Mouse (Mus musculus) testis, adult 2 months (tissue): ENCODE results near the gene Slc34a3. TPM values are rescaled to one million over a fixed set of nuclear protein-coding genes. Genes with fewer than 3 reads are reported as not detected.
A peak's percentile ranks its signal among the peaks of the same experiment; 100 is the strongest.

ENCODE experiments used
- H3K27ac ChIP-seq: fragments of 200-500 bp; 2 replicates; pipeline ENCODE4 v1.5.1; 2012; ENCODE audit warnings: low read depth, low read length; ENCODE audit not compliant: control insufficient read depth, insufficient read depth
- H3K27me3 ChIP-seq: fragments of 200-500 bp; 2 replicates; pipeline ENCODE4 v1.6.1; 2012; ENCODE audit warnings: mild to moderate bottlenecking, low read length, moderate library complexity; ENCODE audit not compliant: control insufficient read depth, insufficient read depth
- H3K36me3 ChIP-seq: fragments of 200-500 bp; 2 replicates; pipeline ENCODE4 v1.6.1; 2012; ENCODE audit warnings: mild to moderate bottlenecking, low read length; ENCODE audit not compliant: control insufficient read depth, insufficient read depth
- H3K4me1 ChIP-seq: fragments of 200-500 bp; 2 replicates; pipeline ENCODE4 v1.6.1; 2012; ENCODE audit warnings: low read length; ENCODE audit not compliant: control insufficient read depth, insufficient read depth
- H3K4me3 ChIP-seq: fragments of 200-500 bp; 2 replicates; pipeline ENCODE4 v1.5.1; 2012; ENCODE audit warnings: low read depth, mild to moderate bottlenecking, low read length, moderate library complexity, mixed read lengths; ENCODE audit not compliant: control insufficient read depth
- CTCF ChIP-seq: fragments of 200-500 bp; IDR thresholded peaks from 2 replicates; pipeline ENCODE4 v1.5.1; 2012; ENCODE audit warnings: low read depth, mild to moderate bottlenecking, inconsistent platforms, low read length, moderate library complexity; ENCODE audit not compliant: control insufficient read depth, insufficient read depth, insufficient replicate concordance
- POLR2A ChIP-seq: fragments of 200-500 bp; IDR thresholded peaks from 2 replicates; pipeline ENCODE4 v1.6.1; 2012; ENCODE audit warnings: low read depth, mild to moderate bottlenecking, inconsistent platforms, low read length, moderate library complexity; ENCODE audit not compliant: control insufficient read depth
- polyA plus RNA-seq: library from polyadenylated mRNA; depleted of rRNA; stranded (reverse); fragments of >200 nt; gene quantifications from 2 replicates; pipeline ENCODE4 v1.2.3, GENCODE M21; 2012

The Slc34a3 gene
- polyA plus RNA-seq, 1 experiment, result 0.48 TPM

DNA sequence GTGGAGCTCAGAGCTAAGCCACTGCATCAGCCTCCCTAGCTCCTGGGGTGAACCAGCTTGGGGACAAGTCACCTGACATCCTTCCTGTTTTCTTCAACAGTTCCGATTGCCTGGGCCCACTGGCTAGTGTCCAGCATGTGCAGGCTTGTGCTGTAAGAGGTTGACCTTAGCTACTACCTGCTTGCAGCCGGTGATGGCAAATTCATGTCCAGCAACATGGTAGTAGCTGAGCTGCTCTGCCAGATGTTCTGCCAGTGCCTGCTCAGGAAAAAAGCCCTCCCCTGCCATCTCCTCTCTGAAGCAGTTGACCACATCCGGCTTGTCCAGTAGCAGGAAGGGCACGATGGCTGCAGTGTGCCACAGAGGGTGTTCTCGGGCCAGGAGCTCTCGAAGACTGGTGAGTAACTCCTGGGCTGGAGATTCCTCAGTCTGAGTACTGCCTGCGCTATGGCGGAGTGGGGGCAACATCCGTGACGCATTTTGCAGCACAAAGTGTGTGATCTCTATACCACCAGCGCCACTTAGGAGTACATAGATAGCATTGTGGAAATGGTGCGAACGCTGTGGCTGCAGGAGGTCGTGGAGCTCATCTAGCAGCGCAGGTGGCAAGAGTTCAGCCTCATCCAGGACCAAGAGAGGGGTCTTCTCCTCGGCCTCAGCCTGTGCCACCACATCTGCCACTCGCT is 39.5 kb downstream of the Slc34a3 start:
- Histone ChIP-seq H3K27ac (no peak overlapping the region), H3K4me3 (no peak overlapping the region)

DNA sequence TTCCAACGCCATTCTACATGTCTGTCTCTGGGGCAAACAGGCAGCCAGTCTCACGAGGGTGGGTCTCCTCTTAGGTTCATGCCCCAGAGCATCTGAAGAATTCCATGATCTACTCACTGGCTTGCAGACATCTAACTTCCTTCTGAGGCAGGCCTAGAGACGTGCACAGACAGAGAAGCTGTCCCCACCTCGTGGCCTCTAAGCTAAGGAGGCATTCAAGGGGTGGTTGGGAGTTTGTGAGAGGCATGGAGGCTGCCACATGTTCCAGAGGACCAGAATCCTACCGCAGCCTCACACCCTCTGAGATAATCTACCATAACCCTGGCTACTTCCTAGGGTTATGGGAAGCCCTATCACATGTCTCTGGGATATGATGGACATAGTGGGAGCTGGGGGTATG is 40.2 kb downstream of the Slc34a3 start:
- Histone ChIP-seq H3K27ac (no peak overlapping the region), H3K4me1 (peaks cover 4% of the 10 kb centered on the region; the same call in 1 of the 2 replicates), H3K4me3 (no peak overlapping the region), H3K36me3 (no peaks in the 10 kb centered on the region), H3K27me3 (no peaks in the 10 kb centered on the region)
- no peak for TF ChIP-seq POLR2A
- no peak for TF ChIP-seq CTCF

More for the DNA sequence above, 39.5 kb downstream of the Slc34a3 start:
- no peaks in the 10 kb centered on the region for H3K27me3 ChIP-seq
- H3K36me3 ChIP-seq, result no peaks in the 10 kb centered on the region
- TF ChIP-seq POLR2A (no peak), CTCF (no peak)
- peaks cover 4% of the 10 kb centered on the region; the same call in 1 of the 2 replicates for H3K4me1 ChIP-seq

DNA sequence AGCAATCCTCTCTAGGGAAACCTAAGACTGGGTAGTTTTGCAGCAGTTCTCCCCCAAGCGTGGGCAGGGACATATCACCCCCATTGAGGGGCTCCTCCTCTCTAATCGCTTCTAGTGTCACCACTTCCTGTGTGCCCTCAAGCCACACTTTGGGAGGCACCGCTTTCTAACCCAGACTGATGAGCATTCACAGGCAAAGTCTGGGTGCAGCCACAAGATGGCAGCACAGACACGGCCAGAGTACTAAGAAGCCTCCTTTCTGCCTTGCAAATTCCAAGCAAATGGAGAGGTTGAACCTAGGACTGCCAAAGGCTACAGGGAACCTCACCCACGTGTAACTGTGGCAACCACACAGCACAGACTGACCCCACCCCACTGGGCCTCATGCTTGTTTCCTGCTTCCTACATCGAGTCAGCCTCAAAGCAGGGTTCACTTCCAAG is 40.8 kb downstream of the Slc34a3 start:
- Histone ChIP-seq H3K27ac (no peak overlapping the region), H3K36me3 (no peaks in the 10 kb centered on the region), H3K4me1 (peaks cover 4% of the 10 kb centered on the region; the same call in 1 of the 2 replicates), H3K27me3 (no peaks in the 10 kb centered on the region), H3K4me3 (no peak overlapping the region)
- TF ChIP-seq POLR2A (no peak), CTCF (peak; percentile 78; the same call in 1 of the 2 replicates)

DNA sequence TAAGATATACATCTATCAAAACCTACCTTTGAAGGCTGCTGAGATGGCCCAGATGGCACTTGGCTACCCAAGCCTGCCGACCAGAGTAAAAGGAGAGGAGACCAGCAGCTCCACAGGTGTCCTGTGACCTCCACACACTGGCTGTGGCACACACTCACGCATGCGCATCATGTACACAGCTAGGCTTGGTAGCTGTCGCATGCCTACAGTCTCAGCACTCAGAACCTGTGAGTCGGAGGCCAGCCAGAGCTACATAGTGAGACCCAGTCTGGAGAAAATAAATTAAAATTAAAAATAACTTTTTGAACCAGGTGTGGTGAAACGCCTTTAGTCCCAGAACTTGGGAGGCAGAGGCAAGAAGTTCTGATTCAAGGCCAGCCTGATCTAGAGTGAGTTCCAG is 46.3 kb downstream of the Slc34a3 start:
- no peaks in the 10 kb centered on the region for H3K36me3 ChIP-seq
- no peaks in the 10 kb centered on the region for H3K27me3 ChIP-seq
- no peak for TF ChIP-seq CTCF
- no peak for TF ChIP-seq POLR2A
- H3K4me1 ChIP-seq, result peaks cover 12% of the 10 kb centered on the region
- no peak overlapping the region for H3K27ac ChIP-seq
- H3K4me3 ChIP-seq, result no peak overlapping the region

DNA sequence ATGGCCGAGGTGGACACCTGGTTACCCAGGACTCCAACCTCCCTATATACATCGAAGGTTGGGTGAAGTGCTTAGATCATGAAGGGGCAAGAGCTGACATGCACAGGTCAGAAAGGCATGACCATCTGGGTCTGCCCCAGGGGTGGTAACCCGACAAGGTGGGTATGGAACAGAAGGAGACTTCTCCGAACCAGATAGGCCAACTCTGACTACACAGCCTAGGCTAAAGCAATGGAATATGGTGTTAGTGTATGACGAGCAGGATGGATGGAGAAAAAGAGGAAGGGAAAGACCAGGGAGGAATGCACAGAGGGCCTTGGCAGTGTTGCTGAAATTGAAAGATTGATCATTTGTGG is 47.6 kb downstream of the Slc34a3 start:
- H3K27me3 ChIP-seq, result no peaks in the 10 kb centered on the region
- H3K36me3 ChIP-seq, result no peaks in the 10 kb centered on the region
- no peak overlapping the region for H3K27ac ChIP-seq
- no peak for TF ChIP-seq POLR2A
- TF ChIP-seq CTCF, result no peak
- H3K4me1 ChIP-seq, result peaks cover 17% of the 10 kb centered on the region
- no peak overlapping the region for H3K4me3 ChIP-seq

DNA sequence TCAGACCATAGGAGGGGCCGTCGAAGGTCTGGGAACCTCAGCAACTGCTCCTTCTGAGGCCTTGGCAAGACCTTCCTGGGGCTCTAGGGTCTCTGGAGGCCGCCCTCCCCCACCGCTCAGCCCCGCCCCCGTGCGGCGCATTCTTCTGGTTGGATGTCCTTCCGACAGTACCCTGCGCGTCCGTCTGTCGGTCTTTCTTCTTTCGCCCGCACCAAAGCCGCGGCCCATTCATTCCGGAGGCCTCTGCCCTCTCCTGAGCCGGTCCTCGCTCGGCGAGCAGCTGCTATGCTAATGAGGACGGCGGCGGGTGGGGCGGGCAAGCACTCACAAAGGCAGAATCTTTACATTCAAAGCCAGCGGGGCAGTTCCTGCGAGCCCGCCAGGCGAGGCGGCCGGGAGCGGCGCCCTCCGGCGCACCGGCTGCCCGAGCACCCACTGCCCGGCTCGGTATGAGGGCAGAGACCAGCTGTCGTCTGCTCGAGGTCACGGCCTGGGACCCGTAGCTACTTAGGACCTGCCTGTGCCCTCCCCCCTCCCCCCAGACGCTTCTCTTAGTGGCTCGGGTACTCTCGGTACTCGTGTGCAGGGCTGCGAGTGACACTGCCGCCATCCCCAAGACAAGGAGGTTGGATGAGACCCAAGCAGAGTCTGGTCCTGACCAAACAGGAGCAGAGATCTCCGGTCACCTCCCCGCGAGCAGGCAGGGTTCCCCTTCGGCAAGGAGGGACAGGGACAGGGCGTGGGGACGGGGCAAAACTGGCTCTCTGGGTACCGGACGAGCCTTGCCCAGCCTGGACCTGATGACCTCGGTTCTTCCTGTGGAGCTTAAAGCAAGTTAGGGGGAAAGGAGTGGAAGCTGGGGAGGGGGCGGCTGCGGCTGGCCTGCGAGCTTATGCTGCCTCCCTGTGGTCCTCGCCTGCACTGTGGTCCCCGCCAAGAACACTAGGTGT is 48.3 kb downstream of the Slc34a3 start:
- peak overlapping the region; percentile 47 for H3K4me3 ChIP-seq
- H3K4me1 ChIP-seq, result peaks cover 22% of the 10 kb centered on the region
- no peaks in the 10 kb centered on the region for H3K27me3 ChIP-seq
- H3K27ac ChIP-seq, result no peak overlapping the region
- TF ChIP-seq POLR2A (no peak), CTCF (no peak)
- H3K36me3 ChIP-seq, result no peaks in the 10 kb centered on the region

DNA sequence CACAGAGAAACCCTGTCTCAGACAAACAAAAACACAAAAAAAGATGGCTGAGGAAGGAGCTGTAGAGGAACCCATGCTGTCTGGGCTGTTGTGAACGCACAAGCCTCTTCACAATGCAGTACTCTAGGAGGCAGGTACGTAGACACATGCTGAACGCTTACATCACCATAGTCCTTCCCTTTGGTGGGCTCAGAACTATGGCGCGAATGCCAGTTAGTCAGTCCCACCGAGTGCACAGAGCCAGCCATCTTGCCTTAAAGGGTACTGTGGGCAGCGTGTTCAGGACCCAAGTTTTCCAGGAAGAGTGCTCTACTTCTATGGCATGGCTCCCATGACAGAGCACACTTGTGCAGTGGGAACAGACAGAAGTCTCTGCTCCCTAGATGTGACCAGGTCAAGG is 49.7 kb downstream of the Slc34a3 start:
- Histone ChIP-seq H3K4me1 (peaks cover 29% of the 10 kb centered on the region), H3K4me3 (no peak overlapping the region), H3K27me3 (no peaks in the 10 kb centered on the region), H3K36me3 (no peaks in the 10 kb centered on the region), H3K27ac (no peak overlapping the region)
- TF ChIP-seq POLR2A, result no peak
- no peak for TF ChIP-seq CTCF

DNA sequence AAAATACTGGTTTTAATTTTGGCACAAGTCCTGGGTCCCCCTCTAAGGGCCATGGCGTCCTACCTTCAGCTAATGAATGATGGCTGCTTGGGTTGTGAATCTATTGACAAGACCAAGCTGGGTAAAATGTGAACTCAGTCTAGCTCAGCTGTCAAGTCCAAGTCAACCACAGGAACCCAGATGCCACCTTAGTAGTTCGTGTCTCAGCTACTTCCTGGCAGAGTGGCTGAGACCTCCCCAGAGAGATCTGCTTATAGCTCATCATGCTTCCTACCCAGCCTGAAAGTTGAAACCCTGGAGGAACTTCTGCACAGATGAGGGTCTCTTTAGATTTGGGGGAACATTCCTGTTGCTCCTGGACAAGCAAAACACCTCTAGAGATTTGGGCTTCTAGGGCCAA is 50.8 kb downstream of the Slc34a3 start:
- TF ChIP-seq CTCF (no peak), POLR2A (no peak)
- Histone ChIP-seq H3K36me3 (no peaks in the 10 kb centered on the region), H3K4me3 (no peak overlapping the region), H3K27me3 (no peaks in the 10 kb centered on the region), H3K27ac (no peak overlapping the region), H3K4me1 (peaks cover 29% of the 10 kb centered on the region)
